Mouse (Mus musculus): ENCODE measurements at regions not wholly inside any gene's neighbourhood (a gene's known extent, or its start where the extent isn't known, plus 50 kb on each side); places are given as distances from the start of the nearest gene placed in this dataset.

DNA sequence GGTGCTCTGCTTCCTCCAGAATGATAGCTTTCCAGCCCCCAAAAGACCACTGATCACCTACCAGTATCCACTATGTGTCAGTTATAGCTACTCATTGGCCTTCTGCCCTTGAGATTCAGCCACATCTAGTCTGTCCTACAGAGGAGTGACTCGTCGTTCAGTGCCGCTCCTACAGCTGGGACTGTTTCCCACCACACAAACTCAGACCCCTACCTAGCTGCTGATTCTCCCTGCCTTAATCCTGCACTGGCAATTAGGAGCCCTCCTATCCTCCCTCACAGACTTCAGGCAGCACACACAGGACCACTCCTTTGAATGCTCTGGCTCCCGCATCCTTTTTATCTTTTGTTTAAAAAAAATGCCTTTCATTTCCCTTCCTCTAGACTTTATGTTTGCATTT lies 275.9 kb downstream of the Klf6 start:
- no peak for ATAC-seq (ENCODE audit: insufficient number of reproducible peaks, insufficient read depth, low FRiP score, low read depth)
- Histone ChIP-seq H3K4me1 (ENCODE audit: control insufficient read depth, insufficient read depth, low read length) (no peaks in the 10 kb centered on the region), H3K27ac (ENCODE audit: low read length) (no peak overlapping the region), H3K9ac (replicated peaks; ENCODE audit: low read depth, low read length) (no peak overlapping the region), H3K4me2 (replicated peaks; ENCODE audit: low read depth, low read length) (no peak overlapping the region), H3K9me3 (ENCODE audit: control insufficient read depth, low read depth, low read length) (no peaks in the 10 kb centered on the region), H3K27me3 (ENCODE audit: control insufficient read depth, insufficient read depth, low read length) (no peaks in the 10 kb centered on the region), H3K36me3 (ENCODE audit: control insufficient read depth, insufficient read depth, low read length) (no peaks in the 10 kb centered on the region), H3K4me3 (ENCODE audit: low read depth, low read length) (no peak overlapping the region)
- 41% methylated on average over 4 of the region's 4 CpGs for WGBS

DNA sequence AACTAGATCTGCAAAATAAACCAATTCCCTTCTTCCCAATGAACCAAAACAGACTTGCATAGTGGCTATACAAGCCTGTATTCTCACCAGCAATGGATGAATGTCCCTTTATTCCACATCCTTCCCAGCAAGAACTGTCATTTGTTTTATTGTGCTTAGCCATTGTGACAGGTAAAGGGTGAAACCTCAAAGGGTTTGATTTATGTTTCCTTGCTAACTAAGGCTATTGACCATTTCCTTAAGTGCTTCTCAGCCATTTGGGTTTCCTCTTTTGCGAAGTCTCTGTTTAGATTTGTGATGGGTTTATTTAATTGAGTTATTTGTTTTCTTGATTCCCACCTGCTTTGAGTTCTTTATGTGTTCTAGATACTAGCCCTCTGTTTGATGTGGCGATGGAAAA lies 281.5 kb downstream of the Klf6 start:
- H3K27ac ChIP-seq (ENCODE audit: low read length): no peak overlapping the region
- WGBS: 46% methylated on average over 2 of the region's 2 CpGs
- no peaks in the 10 kb centered on the region for H3K27me3 ChIP-seq (ENCODE audit: control insufficient read depth, insufficient read depth, low read length)
- H3K9me3 ChIP-seq (ENCODE audit: control insufficient read depth, low read depth, low read length): no peaks in the 10 kb centered on the region
- H3K4me2 ChIP-seq (replicated peaks; ENCODE audit: low read depth, low read length): no peak overlapping the region
- no peaks in the 10 kb centered on the region for H3K36me3 ChIP-seq (ENCODE audit: control insufficient read depth, insufficient read depth, low read length)
- H3K4me3 ChIP-seq (ENCODE audit: low read depth, low read length): no peak overlapping the region
- no peak for ATAC-seq (ENCODE audit: insufficient number of reproducible peaks, insufficient read depth, low FRiP score, low read depth)
- H3K4me1 ChIP-seq (ENCODE audit: control insufficient read depth, insufficient read depth, low read length): no peaks in the 10 kb centered on the region
- H3K9ac ChIP-seq (replicated peaks; ENCODE audit: low read depth, low read length): no peak overlapping the region

DNA sequence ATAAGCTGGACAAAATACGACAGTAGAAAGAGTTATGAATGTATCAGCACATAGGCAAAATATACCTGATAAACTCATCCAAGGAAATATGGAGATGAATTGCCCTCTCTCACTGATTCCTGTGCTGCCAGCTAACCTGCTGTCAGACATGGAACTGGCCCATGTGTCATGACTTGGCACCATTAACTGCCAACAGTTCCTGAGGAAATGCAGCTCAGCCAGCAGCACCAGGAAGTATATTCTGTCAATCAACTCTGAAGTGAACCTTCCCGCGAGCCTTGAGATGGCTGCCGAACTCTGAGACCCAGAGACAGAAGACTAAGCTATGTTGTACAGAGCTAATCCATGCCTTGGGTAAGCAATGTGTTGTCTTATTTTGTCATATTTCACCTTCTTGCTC lies 292.4 kb downstream of the Klf6 start:
- Histone ChIP-seq H3K4me2 (replicated peaks; ENCODE audit: low read depth, low read length) (no peak overlapping the region), H3K9ac (replicated peaks; ENCODE audit: low read depth, low read length) (no peak overlapping the region), H3K4me1 (ENCODE audit: control insufficient read depth, insufficient read depth, low read length) (no peaks in the 10 kb centered on the region), H3K4me3 (ENCODE audit: low read depth, low read length) (no peak overlapping the region), H3K27me3 (ENCODE audit: control insufficient read depth, insufficient read depth, low read length) (no peaks in the 10 kb centered on the region), H3K27ac (ENCODE audit: low read length) (no peak overlapping the region), H3K36me3 (ENCODE audit: control insufficient read depth, insufficient read depth, low read length) (no peaks in the 10 kb centered on the region), H3K9me3 (ENCODE audit: control insufficient read depth, low read depth, low read length) (no peaks in the 10 kb centered on the region)
- 88% methylated on average over 4 of the region's 4 CpGs for whole genome bisulfite sequencing
- ATAC-seq (ENCODE audit: insufficient number of reproducible peaks, insufficient read depth, low FRiP score, low read depth): no peak

GRCm38 (mm10) chr13:6156191-6156590 lies 294.9 kb downstream of the Klf6 start:
- no peak overlapping the region for H3K9ac ChIP-seq (replicated peaks; ENCODE audit: low read depth, low read length)
- H3K4me2 ChIP-seq (replicated peaks; ENCODE audit: low read depth, low read length): no peak overlapping the region
- ATAC-seq (ENCODE audit: insufficient number of reproducible peaks, insufficient read depth, low FRiP score, low read depth): no peak
- WGBS: 71% methylated on average over 4 of the region's 4 CpGs
- H3K27ac ChIP-seq (ENCODE audit: low read length): no peak overlapping the region
- no peak overlapping the region for H3K4me3 ChIP-seq (ENCODE audit: low read depth, low read length)
- no peaks in the 10 kb centered on the region for H3K4me1 ChIP-seq (ENCODE audit: control insufficient read depth, insufficient read depth, low read length)
- H3K27me3 ChIP-seq (ENCODE audit: control insufficient read depth, insufficient read depth, low read length): no peaks in the 10 kb centered on the region
- H3K36me3 ChIP-seq (ENCODE audit: control insufficient read depth, insufficient read depth, low read length): no peaks in the 10 kb centered on the region
- no peaks in the 10 kb centered on the region for H3K9me3 ChIP-seq (ENCODE audit: control insufficient read depth, low read depth, low read length)

- ATAC-seq (ENCODE audit: insufficient number of reproducible peaks, insufficient read depth, low FRiP score, low read depth): no peak
- no peaks in the 10 kb centered on the region for H3K9me3 ChIP-seq (ENCODE audit: control insufficient read depth, low read depth, low read length)
- no peak overlapping the region for H3K4me3 ChIP-seq (ENCODE audit: low read depth, low read length)
- H3K27me3 ChIP-seq (ENCODE audit: control insufficient read depth, insufficient read depth, low read length): no peaks in the 10 kb centered on the region
- H3K4me2 ChIP-seq (replicated peaks; ENCODE audit: low read depth, low read length): no peak overlapping the region
- no peaks in the 10 kb centered on the region for H3K4me1 ChIP-seq (ENCODE audit: control insufficient read depth, insufficient read depth, low read length)
- H3K27ac ChIP-seq (ENCODE audit: low read length): no peak overlapping the region
- WGBS: 52% methylated on average over 3 of the region's 3 CpGs
- no peaks in the 10 kb centered on the region for H3K36me3 ChIP-seq (ENCODE audit: control insufficient read depth, insufficient read depth, low read length)
- no peak overlapping the region for H3K9ac ChIP-seq (replicated peaks; ENCODE audit: low read depth, low read length)
Observed at GRCm38 (mm10) chr13:6157029-6157428, 295.7 kb downstream of the Klf6 start.

DNA sequence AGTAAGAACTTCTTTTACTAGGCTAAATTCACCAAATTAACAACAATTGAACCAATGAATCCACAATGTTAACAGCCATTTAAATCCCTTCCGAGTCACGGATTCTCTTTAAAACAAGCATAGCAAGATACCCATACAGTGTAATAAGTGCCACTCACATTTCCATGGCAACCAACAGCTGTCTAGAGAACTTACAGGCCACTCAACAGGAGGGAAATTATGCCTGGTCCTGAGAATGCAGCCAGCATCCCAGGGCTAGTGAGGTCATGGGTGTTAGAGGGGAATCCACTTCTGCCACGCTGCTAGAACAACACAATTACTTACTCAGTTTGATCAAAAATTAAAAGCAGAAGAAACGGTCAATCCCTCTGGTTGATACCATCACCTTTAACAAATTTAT lies 296.7 kb downstream of the Klf6 start:
- Histone ChIP-seq H3K4me3 (ENCODE audit: low read depth, low read length) (no peak overlapping the region), H3K36me3 (ENCODE audit: control insufficient read depth, insufficient read depth, low read length) (no peaks in the 10 kb centered on the region), H3K27ac (ENCODE audit: low read length) (no peak overlapping the region), H3K27me3 (ENCODE audit: control insufficient read depth, insufficient read depth, low read length) (no peaks in the 10 kb centered on the region), H3K4me2 (replicated peaks; ENCODE audit: low read depth, low read length) (no peak overlapping the region), H3K4me1 (ENCODE audit: control insufficient read depth, insufficient read depth, low read length) (no peaks in the 10 kb centered on the region), H3K9ac (replicated peaks; ENCODE audit: low read depth, low read length) (no peak overlapping the region), H3K9me3 (ENCODE audit: control insufficient read depth, low read depth, low read length) (no peaks in the 10 kb centered on the region)
- no peak for ATAC-seq (ENCODE audit: insufficient number of reproducible peaks, insufficient read depth, low FRiP score, low read depth)
- WGBS: 63% methylated on average over 4 of the region's 4 CpGs

GRCm38 (mm10) chr13:6159412-6159811 lies 298.1 kb downstream of the Klf6 start:
- Histone ChIP-seq H3K9ac (replicated peaks; ENCODE audit: low read depth, low read length) (no peak overlapping the region), H3K4me2 (replicated peaks; ENCODE audit: low read depth, low read length) (no peak overlapping the region), H3K9me3 (ENCODE audit: control insufficient read depth, low read depth, low read length) (no peaks in the 10 kb centered on the region), H3K4me1 (ENCODE audit: control insufficient read depth, insufficient read depth, low read length) (no peaks in the 10 kb centered on the region), H3K36me3 (ENCODE audit: control insufficient read depth, insufficient read depth, low read length) (no peaks in the 10 kb centered on the region), H3K27ac (ENCODE audit: low read length) (no peak overlapping the region), H3K27me3 (ENCODE audit: control insufficient read depth, insufficient read depth, low read length) (no peaks in the 10 kb centered on the region), H3K4me3 (ENCODE audit: low read depth, low read length) (no peak overlapping the region)
- ATAC-seq (ENCODE audit: insufficient number of reproducible peaks, insufficient read depth, low FRiP score, low read depth): no peak
- 54% methylated on average over 2 of the region's 2 CpGs for WGBS

- WGBS: 89% methylated on average over 4 of the region's 4 CpGs
- no peaks in the 10 kb centered on the region for H3K27me3 ChIP-seq (ENCODE audit: control insufficient read depth, insufficient read depth, low read length)
- no peak for ATAC-seq (ENCODE audit: insufficient number of reproducible peaks, insufficient read depth, low FRiP score, low read depth)
Observed at GRCm38 (mm10) chr13:6165916-6166315, 304.6 kb downstream of the Klf6 start.

DNA sequence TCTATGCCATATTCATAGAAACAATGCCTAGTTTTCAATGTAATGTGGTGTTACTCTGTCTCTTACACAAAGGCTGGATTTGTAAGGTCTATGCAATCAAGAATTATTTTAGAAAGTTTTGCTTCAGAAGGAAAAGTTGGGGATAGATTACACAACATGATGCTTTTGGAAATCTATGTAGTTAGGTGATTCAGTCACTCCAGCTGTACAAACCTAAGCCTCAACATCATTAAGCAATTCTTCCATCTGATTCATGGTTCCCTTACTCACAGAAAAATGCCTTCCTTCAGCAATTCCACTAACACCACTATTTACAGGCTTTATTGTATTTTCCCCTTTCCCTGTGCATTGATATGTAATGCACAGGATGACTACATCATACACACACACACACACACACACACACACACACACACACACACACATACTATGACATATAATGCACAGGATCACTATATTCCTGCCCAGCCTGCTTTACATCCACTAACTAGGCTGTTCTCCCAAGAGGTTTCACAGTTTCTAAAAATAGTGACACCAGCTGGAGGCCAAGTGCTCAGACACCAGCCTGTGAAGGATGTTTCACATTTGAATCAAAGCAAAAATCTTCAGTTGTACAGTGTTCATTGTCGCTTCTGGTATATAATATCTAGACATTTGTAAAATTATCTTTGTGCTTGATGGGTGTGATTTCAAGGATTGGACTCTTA lies 305.9 kb downstream of the Klf6 start:
- Histone ChIP-seq H3K27me3 (ENCODE audit: control insufficient read depth, insufficient read depth, low read length) (no peaks in the 10 kb centered on the region), H3K4me3 (ENCODE audit: low read depth, low read length) (no peak overlapping the region), H3K36me3 (ENCODE audit: control insufficient read depth, insufficient read depth, low read length) (no peaks in the 10 kb centered on the region), H3K4me2 (replicated peaks; ENCODE audit: low read depth, low read length) (no peak overlapping the region), H3K9me3 (ENCODE audit: control insufficient read depth, low read depth, low read length) (no peaks in the 10 kb centered on the region), H3K27ac (ENCODE audit: low read length) (no peak overlapping the region), H3K9ac (replicated peaks; ENCODE audit: low read depth, low read length) (no peak overlapping the region), H3K4me1 (ENCODE audit: control insufficient read depth, insufficient read depth, low read length) (no peaks in the 10 kb centered on the region)
- ATAC-seq (ENCODE audit: insufficient number of reproducible peaks, insufficient read depth, low FRiP score, low read depth): no peak
- 75% methylated on average over 1 of the region's 1 CpGs for WGBS

More at GRCm38 (mm10) chr13:6165916-6166315, 304.6 kb downstream of the Klf6 start:
- no peaks in the 10 kb centered on the region for H3K4me1 ChIP-seq (ENCODE audit: control insufficient read depth, insufficient read depth, low read length)
- no peak overlapping the region for H3K4me3 ChIP-seq (ENCODE audit: low read depth, low read length)
- H3K9me3 ChIP-seq (ENCODE audit: control insufficient read depth, low read depth, low read length): no peaks in the 10 kb centered on the region
- H3K4me2 ChIP-seq (replicated peaks; ENCODE audit: low read depth, low read length): no peak overlapping the region
- no peak overlapping the region for H3K9ac ChIP-seq (replicated peaks; ENCODE audit: low read depth, low read length)
- no peaks in the 10 kb centered on the region for H3K36me3 ChIP-seq (ENCODE audit: control insufficient read depth, insufficient read depth, low read length)
- H3K27ac ChIP-seq (ENCODE audit: low read length): no peak overlapping the region

All from stomach, embryonic 14.5 days (tissue).